Mouse (Mus musculus) hindbrain, embryonic 11.5 days (tissue): ENCODE results near the gene Gcdh. TPM values are rescaled to one million over a fixed set of nuclear protein-coding genes. Genes with fewer than 3 reads are reported as not detected.

ENCODE experiments used
- ATAC-seq: fragments of 200-750 bp; cut with Nextera tagmentation; 2 replicates; pipeline ENCODE4 v1.8.0; 2017; ENCODE audit warnings: mild to moderate bottlenecking, moderate TSS enrichment, moderate library complexity; ENCODE audit not compliant: low FRiP score
- DNase-seq: peaks from one replicate; pipeline ENCODE4 v3.0.0-alpha.2; 2015; ENCODE audit warnings: low spot score
- H3K27ac ChIP-seq: fragments of 300-500 bp; sonication (generic); 2 replicates; pipeline ENCODE4 v1.5.1; 2014; ENCODE audit warnings: mild to moderate bottlenecking, low read depth, low read length
- H3K27me3 ChIP-seq: fragments of 300-500 bp; sonication (generic); 2 replicates; pipeline ENCODE4 v1.6.1; 2014; ENCODE audit warnings: mild to moderate bottlenecking, low read length, moderate library complexity, mixed read lengths; ENCODE audit not compliant: control insufficient read depth, insufficient read depth
- H3K36me3 ChIP-seq: fragments of 300-500 bp; sonication (generic); 2 replicates; pipeline ENCODE4 v1.6.1; 2014; ENCODE audit warnings: mild to moderate bottlenecking, low read length, moderate library complexity, mixed read lengths; ENCODE audit not compliant: control insufficient read depth, insufficient read depth
- H3K4me1 ChIP-seq: fragments of 300-500 bp; sonication (generic); replicated peaks from 2 replicates; pipeline ENCODE4 v1.6.1; 2014; ENCODE audit warnings: low read length, mixed read lengths; ENCODE audit not compliant: control insufficient read depth, insufficient read depth
- H3K4me2 ChIP-seq: fragments of 300-500 bp; sonication (generic); replicated peaks from 2 replicates; pipeline ENCODE4 v1.6.1; 2014; ENCODE audit warnings: mild to moderate bottlenecking, low read depth, low read length
- H3K4me3 ChIP-seq: fragments of 300-500 bp; sonication (generic); 2 replicates; pipeline ENCODE4 v1.5.1; 2014; ENCODE audit warnings: low read depth, low read length
- H3K9ac ChIP-seq: fragments of 300-500 bp; sonication (generic); 2 replicates; pipeline ENCODE4 v1.6.1; 2014; ENCODE audit warnings: low read depth, low read length
- H3K9me3 ChIP-seq: fragments of 300-500 bp; sonication (generic); 2 replicates; pipeline ENCODE4 v1.6.1; 2016; ENCODE audit warnings: low read length; ENCODE audit not compliant: control insufficient read depth
- WGBS: fragments of 180-500 bp; shearing (Covaris S2); extraction: QIAGEN DNeasy Blood & Tissue Kit; methylation state at CpG from one replicate; pipeline ENCODE4 v1.1.7; 2014; 5-methylcytosine and 5-hydroxymethylcytosine counted together
- polyA plus RNA-seq: library from polyadenylated mRNA; unstranded; fragments of >200 nt; fragmentation: Nextera tagmentation; extraction: Ambion mirVana; gene quantifications from 2 replicates; pipeline ENCODE4 v1.2.1, GENCODE M21; 2014

Gene Gcdh
- polyA plus RNA-seq, 1 experiment from 2014 or later, result 29.2 TPM

DNA sequence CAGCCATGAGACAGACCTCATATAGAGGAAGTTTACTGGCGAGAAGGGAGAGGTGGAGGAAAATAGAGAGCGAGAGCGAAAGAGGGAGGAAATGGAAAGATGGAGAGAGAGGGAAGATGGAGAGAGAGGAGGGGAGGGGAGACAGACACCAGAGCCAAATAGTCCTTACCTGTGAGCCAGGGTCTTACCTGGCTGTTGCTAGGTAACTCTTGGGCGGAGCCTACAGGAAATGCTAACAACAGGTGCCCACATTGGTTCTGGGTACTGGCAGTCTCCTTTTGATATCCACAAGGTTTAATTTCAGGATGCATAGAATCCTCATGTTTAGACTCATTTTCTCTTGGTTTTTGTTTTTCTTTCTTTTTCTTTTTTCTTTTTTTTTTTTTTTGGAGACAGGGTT lies 20.7 kb downstream of the Gcdh start:
- Histone ChIP-seq H3K9me3 (no peaks in the 10 kb centered on the region), H3K4me1 (peaks cover 3% of the 10 kb centered on the region; the same call in 1 of the 2 replicates), H3K4me2 (peak overlapping the region; percentile 51), H3K4me3 (no peak overlapping the region), H3K9ac (no peak overlapping the region), H3K27ac (no peak overlapping the region), H3K36me3 (peaks cover 8% of the 10 kb centered on the region), H3K27me3 (peaks cover 4% of the 10 kb centered on the region; the same call in 1 of the 2 replicates)
- no peak for ATAC-seq
- 76% methylated on average over 4 of the region's 4 CpGs for WGBS
- no peak for DNase-seq

DNA sequence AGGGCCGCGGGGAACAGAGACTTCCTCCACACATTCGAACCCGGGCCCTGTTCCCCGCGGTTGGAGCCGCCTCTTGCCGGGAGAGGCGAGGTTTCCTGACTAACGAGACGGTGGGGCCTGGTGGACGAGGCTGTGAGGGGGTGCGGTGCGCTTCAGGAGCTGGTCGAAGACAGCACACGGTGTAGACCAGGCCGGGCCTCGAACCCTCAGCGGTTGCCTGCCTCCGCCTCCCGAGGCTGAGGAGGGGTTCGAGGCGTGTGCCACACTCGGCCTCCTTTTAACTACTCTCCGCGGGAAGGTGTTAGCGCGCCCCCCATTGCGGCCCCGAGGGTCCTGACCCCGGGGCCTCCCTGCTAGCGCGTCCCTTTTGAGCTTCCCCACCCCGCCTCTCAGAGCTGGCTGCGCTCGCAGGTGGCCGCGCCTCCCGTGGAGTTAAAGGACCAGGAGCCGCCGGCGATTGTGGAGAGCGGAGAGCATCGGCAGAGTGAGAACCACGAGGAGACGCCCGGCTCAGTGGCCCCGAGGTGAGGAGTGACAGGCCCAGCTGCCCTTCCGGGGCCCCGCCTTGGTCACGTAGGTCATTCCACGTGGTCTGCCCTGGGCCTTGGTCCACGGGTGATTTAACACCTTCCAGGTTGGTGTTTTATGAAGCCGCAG lies 21.3 kb downstream of the Gcdh start:
- Histone ChIP-seq H3K27ac (no peak overlapping the region), H3K36me3 (peaks cover 13% of the 10 kb centered on the region), H3K9ac (peak overlapping the region; percentile 34), H3K27me3 (peaks cover 4% of the 10 kb centered on the region; the same call in 1 of the 2 replicates), H3K9me3 (no peaks in the 10 kb centered on the region), H3K4me3 (peak overlapping the region; percentile 29), H3K4me1 (peaks cover 3% of the 10 kb centered on the region; the same call in 1 of the 2 replicates), H3K4me2 (peak overlapping the region; percentile 51)
- peak; percentile 51 for DNase-seq
- peak; percentile 71 for ATAC-seq
- WGBS, result 3% methylated on average over 50 of the region's 54 CpGs

DNA sequence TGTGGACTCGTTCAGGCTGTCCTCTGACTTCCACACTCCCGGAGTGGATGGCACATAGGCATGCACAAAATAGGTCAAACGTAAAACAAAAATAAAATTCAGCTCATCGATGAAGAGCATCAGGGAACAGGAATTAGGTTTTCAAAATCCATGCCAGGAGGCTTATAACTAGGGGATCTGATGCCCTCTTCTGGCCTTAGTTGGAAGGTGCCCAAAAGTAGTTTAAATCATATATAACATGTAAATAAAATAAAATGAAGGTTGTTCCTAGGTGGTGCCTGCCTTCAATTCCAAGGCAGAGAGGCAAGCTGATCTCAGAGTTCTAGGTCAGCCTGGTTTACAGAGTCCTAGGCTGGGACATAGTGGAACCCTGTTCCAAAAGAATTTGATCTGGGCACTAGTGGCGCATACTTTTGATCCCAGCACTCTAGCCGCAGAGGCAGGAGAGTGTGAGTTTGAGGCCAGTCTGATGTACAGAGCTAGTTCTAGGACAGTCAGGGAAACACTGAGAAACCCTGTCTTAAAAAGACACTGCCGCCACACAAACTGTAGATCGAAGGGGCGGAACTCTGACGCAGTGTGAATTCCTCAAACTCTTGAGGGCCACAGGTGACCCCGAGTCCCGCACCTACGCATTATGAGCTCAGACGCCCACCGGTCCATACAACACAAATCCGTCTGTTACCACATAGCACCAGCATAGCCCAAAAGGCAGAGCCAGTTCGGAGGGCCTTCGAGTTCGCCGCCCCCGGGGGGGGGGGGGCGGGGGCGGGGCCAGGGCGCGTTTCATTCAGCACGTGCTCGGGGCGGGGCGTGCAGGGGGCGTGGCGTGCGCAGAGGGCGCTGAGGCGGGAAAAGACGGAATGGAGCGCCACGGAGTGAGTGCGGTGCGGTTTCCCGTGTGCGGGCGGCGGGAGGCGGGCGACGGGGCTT lies 22.1 kb downstream of the Gcdh start, which contains the start of gene Syce2:
Syce2 (plus strand) TSS at position 736 of the 933 bp plus-strand sequence.
- peak within 1 kb of the TSS; percentile 34 for H3K9ac ChIP-seq
- peak within 1 kb of the TSS; percentile 29 for H3K4me3 ChIP-seq
- DNase-seq (peak; percentile 76), ATAC-seq (peak; percentile 73)
- H3K9me3 ChIP-seq, result no peaks in the 10 kb centered on the region
- H3K27ac ChIP-seq, result no peak within 1 kb of the TSS
- WGBS, result 20% methylated on average over 35 of the region's 46 CpGs
- peaks cover 13% of the 10 kb centered on the region for H3K36me3 ChIP-seq
- H3K27me3 ChIP-seq, result peaks cover 4% of the 10 kb centered on the region; the same call in 1 of the 2 replicates
- peak within 1 kb of the TSS; percentile 51 for H3K4me2 ChIP-seq
- H3K4me1 ChIP-seq, result peaks cover 3% of the 10 kb centered on the region; the same call in 1 of the 2 replicates

DNA sequence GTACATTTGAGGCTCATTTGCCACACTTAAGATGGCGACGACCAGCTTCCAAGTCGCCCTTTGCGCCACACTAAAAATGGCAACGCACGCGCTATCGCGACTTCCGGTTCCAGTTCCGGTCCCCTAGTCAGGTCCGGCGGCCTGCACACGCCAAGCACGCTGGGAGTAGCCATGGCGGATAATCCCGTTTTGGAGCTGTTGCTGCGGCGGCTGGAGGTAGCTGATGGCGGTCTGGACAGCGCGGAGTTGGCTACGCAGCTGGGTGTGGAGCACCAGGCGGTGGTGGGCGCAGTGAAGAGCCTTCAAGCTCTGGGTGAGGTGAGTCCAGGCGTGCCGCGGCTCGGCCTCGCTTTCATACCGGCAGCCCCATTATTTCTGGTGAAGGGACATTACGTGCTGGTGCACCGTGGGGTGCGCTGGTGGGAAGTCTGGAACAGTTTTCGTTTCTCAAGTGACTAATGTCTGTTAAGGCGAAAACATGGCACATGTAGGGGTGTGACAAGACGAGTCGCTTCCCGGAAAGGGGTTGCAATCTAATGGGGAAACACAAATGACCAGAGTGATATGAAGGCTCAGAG lies 36.8 kb downstream of the Gcdh start, which contains the start of gene Farsa:
Farsa (plus strand) TSS at position 126 of the 578 bp plus-strand sequence.
- Histone ChIP-seq H3K27me3 (no peaks in the 10 kb centered on the region), H3K36me3 (peaks cover 5% of the 10 kb centered on the region; the same call in 1 of the 2 replicates), H3K9ac (peak within 1 kb of the TSS; percentile 84), H3K9me3 (no peaks in the 10 kb centered on the region), H3K4me2 (peak within 1 kb of the TSS; percentile 82), H3K27ac (peak within 1 kb of the TSS; percentile 52; the same call in 1 of the 2 replicates), H3K4me3 (peak within 1 kb of the TSS; percentile 92), H3K4me1 (peaks cover 7% of the 10 kb centered on the region)
- peak; percentile 96 for DNase-seq
- ATAC-seq, result peak; percentile 89
- WGBS, result under 1% methylated on average over 39 of the region's 39 CpGs

DNA sequence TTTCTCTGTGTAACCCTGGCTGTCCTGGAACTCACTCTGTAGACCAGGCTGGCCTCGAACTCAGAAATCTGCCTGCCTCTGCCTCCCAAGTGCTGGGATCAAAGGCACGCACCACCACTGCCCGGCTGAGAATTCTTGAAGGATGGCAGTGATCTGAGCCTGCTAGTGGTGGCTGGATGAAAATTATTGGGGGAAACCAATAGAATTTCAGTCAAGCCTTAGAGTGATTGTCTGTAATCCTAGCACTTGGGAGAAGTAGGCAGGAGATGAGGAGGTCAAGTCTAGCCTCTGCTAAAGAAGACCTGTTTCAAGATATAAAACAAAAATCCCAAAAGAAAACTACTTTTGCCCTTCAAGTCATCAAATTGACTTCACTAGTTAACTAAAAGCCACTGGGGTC lies 37.3 kb downstream of the Gcdh start:
- Histone ChIP-seq H3K36me3 (peaks cover 5% of the 10 kb centered on the region; the same call in 1 of the 2 replicates), H3K4me2 (no peak overlapping the region), H3K9me3 (no peaks in the 10 kb centered on the region), H3K4me3 (peak overlapping the region; percentile 92), H3K4me1 (peaks cover 7% of the 10 kb centered on the region), H3K9ac (no peak overlapping the region), H3K27ac (no peak overlapping the region), H3K27me3 (no peaks in the 10 kb centered on the region)
- WGBS, result 92% methylated on average over 3 of the region's 3 CpGs
- ATAC-seq (peak; percentile 31), DNase-seq (no peak)

DNA sequence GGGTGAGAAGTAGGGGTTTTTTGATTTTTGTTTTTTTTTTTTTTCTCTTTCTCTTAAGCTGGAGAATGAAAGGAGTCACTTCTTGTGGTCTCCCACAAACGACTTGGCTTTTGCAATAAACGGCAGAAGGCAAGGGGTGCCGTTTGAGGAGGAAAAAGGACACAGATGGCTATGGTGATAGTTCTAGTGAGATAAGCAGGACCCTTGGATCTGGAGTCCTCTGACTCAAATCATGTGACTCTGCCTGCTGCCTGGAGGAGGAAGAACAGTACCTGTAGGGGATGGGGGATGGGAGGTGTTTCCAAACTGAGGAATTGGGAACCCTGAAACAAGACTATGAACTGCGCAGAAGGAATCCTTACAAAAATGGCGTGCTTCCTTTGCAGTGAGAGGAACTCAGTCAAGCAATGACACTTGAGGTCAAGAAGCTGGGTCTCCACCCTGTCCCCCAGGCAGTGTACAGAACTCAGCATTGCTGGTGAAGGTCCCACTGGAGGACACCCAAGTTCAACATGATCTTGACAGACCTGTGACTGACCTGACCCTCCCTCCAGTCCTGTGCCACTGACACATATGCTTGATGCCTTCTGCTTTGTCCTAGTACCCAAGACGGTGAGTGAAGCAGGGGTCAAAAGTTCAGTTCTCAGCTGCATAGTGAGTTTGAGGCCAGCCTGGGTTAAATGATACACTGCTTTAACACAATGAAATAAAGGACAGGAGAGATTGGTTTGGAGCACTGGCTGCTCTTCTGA lies 45.9 kb downstream of the Gcdh start:
- peaks cover 18% of the 10 kb centered on the region for H3K36me3 ChIP-seq
- peak overlapping the region; percentile 96 for H3K4me3 ChIP-seq
- ATAC-seq (no peak), DNase-seq (no peak)
- no peaks in the 10 kb centered on the region for H3K27me3 ChIP-seq
- H3K27ac ChIP-seq, result peak overlapping the region; percentile 76; the same call in 1 of the 2 replicates
- no peaks in the 10 kb centered on the region for H3K9me3 ChIP-seq
- peaks cover 7% of the 10 kb centered on the region; the same call in 1 of the 2 replicates for H3K4me1 ChIP-seq
- 46% methylated on average over 6 of the region's 6 CpGs for WGBS
- 0 out of 2 replicates have a peak overlapping the region, but pooled peaks have one; percentile 17 for H3K9ac ChIP-seq
- H3K4me2 ChIP-seq, result peak overlapping the region; percentile 65

DNA sequence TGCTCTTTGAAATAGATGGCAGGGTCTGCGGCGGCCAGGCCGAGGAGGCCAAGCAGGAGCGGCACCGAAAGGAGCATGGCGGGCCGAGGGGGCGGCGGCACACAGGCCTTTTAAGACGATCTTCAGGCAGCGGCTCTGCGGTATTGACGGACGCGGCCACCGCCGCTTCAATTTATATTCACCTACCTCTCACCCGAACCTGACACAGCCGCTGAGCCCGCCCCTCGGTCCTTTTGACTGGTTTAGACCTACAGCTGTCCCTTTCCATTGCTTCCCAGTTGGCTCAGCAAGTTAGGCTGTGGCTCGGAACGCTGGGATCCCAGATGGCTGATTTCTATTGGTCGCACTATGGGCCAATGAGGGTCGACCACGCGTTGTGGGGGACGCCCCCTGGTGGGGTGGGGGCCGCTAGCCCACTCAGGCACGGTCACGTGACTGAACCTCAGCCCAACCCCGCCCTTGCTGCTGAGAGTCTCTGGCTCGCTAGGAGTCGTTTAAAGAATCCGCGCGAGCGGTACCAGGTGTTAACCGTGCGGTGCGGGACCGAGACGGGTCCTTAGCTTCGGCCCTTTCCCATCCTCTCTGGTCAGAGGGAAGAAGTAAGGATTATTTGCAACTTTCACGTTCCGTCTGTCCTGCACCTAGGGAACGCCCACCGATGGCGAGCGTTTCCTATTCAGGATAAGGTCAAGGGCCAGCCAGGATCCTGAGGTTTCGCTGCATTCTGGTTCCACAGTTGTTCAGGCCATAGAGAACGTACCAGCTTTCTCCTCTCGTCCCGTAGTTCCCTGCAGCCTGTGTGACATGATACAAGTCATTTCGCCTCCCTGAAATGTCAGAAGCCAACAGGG lies 46.8 kb downstream of the Gcdh start, which contains the start of gene Calr:
Calr (minus strand) TSS at position 213 of the 851 bp plus-strand sequence.
- H3K4me1 ChIP-seq, result peaks cover 7% of the 10 kb centered on the region; the same call in 1 of the 2 replicates
- peak within 1 kb of the TSS; percentile 96 for H3K4me3 ChIP-seq
- H3K27ac ChIP-seq, result peak within 1 kb of the TSS; percentile 80
- H3K9ac ChIP-seq, result peak within 1 kb of the TSS; percentile 99
- WGBS, result under 1% methylated on average over 54 of the region's 55 CpGs
- peaks cover 27% of the 10 kb centered on the region for H3K36me3 ChIP-seq
- H3K27me3 ChIP-seq, result no peaks in the 10 kb centered on the region
- DNase-seq (peak; percentile 99), ATAC-seq (peak; percentile 99)
- H3K4me2 ChIP-seq, result peak within 1 kb of the TSS; percentile 74
- no peaks in the 10 kb centered on the region for H3K9me3 ChIP-seq
